Mouse (Mus musculus): ENCODE data around the gene Bmf. TPM values are rescaled to one million over a fixed set of nuclear protein-coding genes. Genes with fewer than 3 reads are reported as not detected.

Gene Bmf
- polyA plus RNA-seq, 1 experiment from 2014 or later, result 7.1 TPM

- Histone ChIP-seq H3K4me3 (no peak overlapping the region), H3K4me1 (peaks cover 53% of the 10 kb centered on the region), H3K4me2 (replicated peaks) (peak overlapping the region; percentile 21; the same call in 1 of the 2 replicates)
Observed at GRCm38 (mm10) chr2:118529466-118530181, 19.9 kb downstream of the Bmf start.

GRCm38 (mm10) chr2:118526545-118526944, 22.9 kb downstream of the Bmf start:
- Histone ChIP-seq H3K4me2 (replicated peaks) (no peak overlapping the region), H3K27ac (no peak overlapping the region), H3K36me3 (0 out of 2 replicates have a peak, but pooled peaks cover under 1% of the 10 kb centered on the region), H3K4me3 (no peak overlapping the region), H3K9ac (no peak overlapping the region), H3K9me3 (no peaks in the 10 kb centered on the region), H3K27me3 (no peaks in the 10 kb centered on the region), H3K4me1 (peaks cover 44% of the 10 kb centered on the region)
- no peak for ATAC-seq (ENCODE audit: insufficient number of reproducible peaks, insufficient read depth, low FRiP score, low TSS enrichment)
- 90% methylated on average over 5 of the region's 5 CpGs for WGBS

More at GRCm38 (mm10) chr2:118529466-118530181, 19.9 kb downstream of the Bmf start:
- Histone ChIP-seq H3K9me3 (no peaks in the 10 kb centered on the region), H3K9ac (peak overlapping the region; percentile 20; the same call in 1 of the 2 replicates), H3K27ac (peak overlapping the region; percentile 78), H3K27me3 (no peaks in the 10 kb centered on the region), H3K36me3 (0 out of 2 replicates have a peak, but pooled peaks cover 8% of the 10 kb centered on the region)
- 10% methylated on average over 7 of the region's 7 CpGs for WGBS
- peak; percentile 19 for ATAC-seq (ENCODE audit: insufficient number of reproducible peaks, insufficient read depth, low FRiP score, low TSS enrichment)

GRCm38 (mm10) chr2:118524811-118525210, 24.7 kb downstream of the Bmf start:
- Histone ChIP-seq H3K4me2 (replicated peaks) (no peak overlapping the region), H3K27ac (no peak overlapping the region), H3K9ac (no peak overlapping the region), H3K4me1 (peaks cover 39% of the 10 kb centered on the region), H3K9me3 (no peaks in the 10 kb centered on the region), H3K36me3 (no peaks in the 10 kb centered on the region), H3K4me3 (no peak overlapping the region), H3K27me3 (no peaks in the 10 kb centered on the region)
- no peak for ATAC-seq (ENCODE audit: insufficient number of reproducible peaks, insufficient read depth, low FRiP score, low TSS enrichment)
- WGBS, result 85% methylated on average over 3 of the region's 3 CpGs

- no peak for ATAC-seq (ENCODE audit: insufficient number of reproducible peaks, insufficient read depth, low FRiP score, low TSS enrichment)
- Histone ChIP-seq H3K27ac (peak overlapping the region; percentile 51), H3K4me2 (replicated peaks) (no peak overlapping the region), H3K27me3 (no peaks in the 10 kb centered on the region), H3K9me3 (no peaks in the 10 kb centered on the region), H3K36me3 (no peaks in the 10 kb centered on the region), H3K4me1 (peaks cover 37% of the 10 kb centered on the region), H3K9ac (no peak overlapping the region), H3K4me3 (no peak overlapping the region)
- 44% methylated on average over 5 of the region's 5 CpGs for WGBS
Observed at GRCm38 (mm10) chr2:118523163-118523730, 26.2 kb downstream of the Bmf start.

- Histone ChIP-seq H3K9ac (no peak overlapping the region), H3K27me3 (no peaks in the 10 kb centered on the region), H3K4me3 (no peak overlapping the region), H3K9me3 (no peaks in the 10 kb centered on the region), H3K27ac (0 out of 2 replicates have a peak overlapping the region, but pooled peaks have one; percentile 30), H3K4me2 (replicated peaks) (no peak overlapping the region), H3K4me1 (peaks cover 37% of the 10 kb centered on the region), H3K36me3 (no peaks in the 10 kb centered on the region)
- no peak for ATAC-seq (ENCODE audit: insufficient number of reproducible peaks, insufficient read depth, low FRiP score, low TSS enrichment)
- 14% methylated on average over 2 of the region's 2 CpGs for WGBS
Observed at GRCm38 (mm10) chr2:118522265-118522664, 27.2 kb downstream of the Bmf start.

- no peaks in the 10 kb centered on the region for H3K9me3 ChIP-seq
- no peaks in the 10 kb centered on the region for H3K27me3 ChIP-seq
- H3K27ac ChIP-seq, result peak overlapping the region; percentile 90
- H3K36me3 ChIP-seq, result no peaks in the 10 kb centered on the region
- ATAC-seq (ENCODE audit: insufficient number of reproducible peaks, insufficient read depth, low FRiP score, low TSS enrichment), result peak; percentile 90
- H3K4me3 ChIP-seq, result no peak overlapping the region
- H3K4me2 ChIP-seq (replicated peaks), result no peak overlapping the region
- peaks cover 37% of the 10 kb centered on the region for H3K4me1 ChIP-seq
- WGBS, result 22% methylated on average over 9 of the region's 9 CpGs
- no peak overlapping the region for H3K9ac ChIP-seq
Observed at GRCm38 (mm10) chr2:118520042-118520933, 29.2 kb downstream of the Bmf start.

- no peaks in the 10 kb centered on the region for H3K9me3 ChIP-seq
- H3K27ac ChIP-seq, result no peak overlapping the region; the same call in 1 of the 2 replicates
- no peak overlapping the region for H3K4me2 ChIP-seq (replicated peaks)
- ATAC-seq (ENCODE audit: insufficient number of reproducible peaks, insufficient read depth, low FRiP score, low TSS enrichment), result no peak
- no peak overlapping the region for H3K4me3 ChIP-seq
- no peak overlapping the region for H3K9ac ChIP-seq
- 77% methylated on average over 16 of the region's 16 CpGs for WGBS
- H3K36me3 ChIP-seq, result no peaks in the 10 kb centered on the region
- H3K27me3 ChIP-seq, result no peaks in the 10 kb centered on the region
- peaks cover 19% of the 10 kb centered on the region for H3K4me1 ChIP-seq
Observed at GRCm38 (mm10) chr2:118512418-118513377, 36.8 kb downstream of the Bmf start.

- no peak for ATAC-seq (ENCODE audit: insufficient number of reproducible peaks, insufficient read depth, low FRiP score, low TSS enrichment)
- WGBS, result 46% methylated on average over 11 of the region's 11 CpGs
Observed at GRCm38 (mm10) chr2:118511779-118512417, 37.6 kb downstream of the Bmf start.

GRCm38 (mm10) chr2:118510447-118511310, 38.8 kb downstream of the Bmf start:
- no peaks in the 10 kb centered on the region for H3K36me3 ChIP-seq
- H3K27me3 ChIP-seq, result no peaks in the 10 kb centered on the region
- peak; percentile 68 for ATAC-seq (ENCODE audit: insufficient number of reproducible peaks, insufficient read depth, low FRiP score, low TSS enrichment)
- 35% methylated on average over 29 of the region's 29 CpGs for WGBS
- H3K4me2 ChIP-seq (replicated peaks), result peak overlapping the region; percentile 22; the same call in 1 of the 2 replicates
- H3K9ac ChIP-seq, result peak overlapping the region; percentile 7; the same call in 1 of the 2 replicates
- H3K9me3 ChIP-seq, result no peaks in the 10 kb centered on the region
- peak overlapping the region; percentile 83 for H3K27ac ChIP-seq
- peaks cover 19% of the 10 kb centered on the region for H3K4me1 ChIP-seq
- H3K4me3 ChIP-seq, result no peak overlapping the region

More at GRCm38 (mm10) chr2:118511779-118512417, 37.6 kb downstream of the Bmf start:
- no peak overlapping the region for H3K4me3 ChIP-seq
- H3K27ac ChIP-seq, result peak overlapping the region; percentile 13; the same call in 1 of the 2 replicates
- H3K36me3 ChIP-seq, result no peaks in the 10 kb centered on the region
- no peak overlapping the region for H3K4me2 ChIP-seq (replicated peaks)
- H3K9me3 ChIP-seq, result no peaks in the 10 kb centered on the region
- H3K4me1 ChIP-seq, result peaks cover 19% of the 10 kb centered on the region
- no peaks in the 10 kb centered on the region for H3K27me3 ChIP-seq
- H3K9ac ChIP-seq, result no peak overlapping the region

All from embryonic facial prominence, embryonic 12.5 days (tissue).